Mouse (Mus musculus): ENCODE data around the gene Parp16. TPM values are rescaled to one million over a fixed set of nuclear protein-coding genes. Genes with fewer than 3 reads are reported as not detected.

The Parp16 gene
- polyA plus RNA-seq (2012; rRNA removed): 10.0 and 16.3 TPM in 2 replicates

DNA sequence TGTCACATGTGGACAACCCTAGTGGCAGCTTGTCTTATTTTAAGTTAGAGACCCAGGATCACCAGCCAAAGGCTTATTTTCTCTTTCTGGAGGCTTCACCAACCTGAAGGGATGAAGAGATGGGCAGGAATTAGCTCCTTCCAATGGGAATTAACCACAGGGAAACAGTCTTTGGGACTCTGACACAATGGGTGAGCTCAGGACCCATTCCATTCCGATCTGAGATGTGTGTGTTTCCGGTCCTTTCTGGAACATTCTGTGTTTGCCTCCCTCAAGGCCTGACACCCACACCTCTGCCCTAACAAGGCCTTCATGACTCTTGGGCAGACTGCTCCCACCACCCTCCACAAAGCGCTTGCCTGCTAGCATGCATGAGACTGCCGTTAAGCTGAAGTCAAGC lies at the start of gene Parp16:
Gene Parp16 (plus strand): TSS at position 301 of the 400 bp plus-strand sequence.
- 71% methylated on average over 4 of the region's 4 CpGs for WGBS
- Histone ChIP-seq H3K27me3 (ENCODE audit: control insufficient read depth, insufficient read depth, low read length) (no peaks in the 10 kb centered on the region), H3K36me3 (ENCODE audit: control insufficient read depth, insufficient read depth, low read length) (no peaks in the 10 kb centered on the region), H3K4me1 (ENCODE audit: control insufficient read depth, insufficient read depth, insufficient read length, low read length) (peaks cover 33% of the 10 kb centered on the region), H3K27ac (ENCODE audit: insufficient read depth, low read depth, low read length) (peak within 1 kb of the TSS; percentile 96), H3K4me3 (ENCODE audit: low read depth, low read length) (no peak within 1 kb of the TSS)
- no peak for TF ChIP-seq CTCF (IDR thresholded peaks at IDR 0.05; ENCODE audit: extremely low read depth, insufficient read length, insufficient replicate concordance, low read depth, low read length)
- no peak for TF ChIP-seq POLR2A (IDR thresholded peaks at IDR 0.05; ENCODE audit: low read depth, low read length)

DNA sequence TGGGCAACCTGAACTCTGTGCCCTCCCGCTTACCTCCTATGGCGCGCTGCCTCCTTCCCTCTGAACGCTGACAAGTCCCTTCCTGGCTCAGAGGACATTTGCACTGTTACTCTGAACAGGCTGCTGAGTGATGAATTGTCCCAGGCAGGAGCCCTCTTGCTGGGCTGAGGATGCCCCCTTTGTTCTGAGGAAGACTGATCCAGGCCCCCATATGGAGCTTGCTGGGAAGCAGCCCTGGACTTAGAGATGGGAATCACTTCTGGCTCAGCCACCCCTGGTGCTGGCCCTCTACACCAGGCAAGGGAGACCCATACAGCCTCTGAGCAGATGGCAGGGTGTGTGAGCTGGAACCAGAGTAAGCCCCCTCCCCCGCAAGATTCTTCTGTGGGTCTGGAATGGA lies 49.2 kb upstream of the Parp16 start:
- Histone ChIP-seq H3K27ac (ENCODE audit: insufficient read depth, low read depth, low read length) (no peak overlapping the region), H3K4me3 (ENCODE audit: low read depth, low read length) (no peak overlapping the region), H3K27me3 (ENCODE audit: control insufficient read depth, insufficient read depth, low read length) (peaks cover 22% of the 10 kb centered on the region), H3K36me3 (ENCODE audit: control insufficient read depth, insufficient read depth, low read length) (no peaks in the 10 kb centered on the region), H3K4me1 (ENCODE audit: control insufficient read depth, insufficient read depth, insufficient read length, low read length) (no peaks in the 10 kb centered on the region)
- WGBS: 85% methylated on average over 5 of the region's 5 CpGs
- TF ChIP-seq CTCF (IDR thresholded peaks at IDR 0.05; ENCODE audit: extremely low read depth, insufficient read length, insufficient replicate concordance, low read depth, low read length) (no peak), POLR2A (IDR thresholded peaks at IDR 0.05; ENCODE audit: low read depth, low read length) (no peak)

DNA sequence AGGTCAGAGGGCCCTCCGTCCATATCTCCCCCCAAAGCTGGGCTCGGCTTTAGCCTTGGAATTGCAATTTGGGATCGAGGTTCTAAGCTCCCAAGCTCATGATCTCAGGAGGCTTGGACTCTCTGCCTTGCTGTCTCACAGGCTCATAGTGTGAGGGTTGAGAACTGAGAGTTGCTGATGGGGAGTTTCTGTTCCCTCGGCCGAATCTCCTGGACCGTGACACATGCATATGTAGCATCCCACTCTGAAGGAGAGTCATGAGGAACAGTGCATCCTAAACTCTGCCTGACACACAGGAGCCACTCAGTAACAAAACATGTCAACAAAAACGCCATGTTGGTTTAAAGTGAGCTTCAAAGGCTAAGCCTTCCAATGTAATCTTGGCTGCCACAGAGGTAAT lies 46.6 kb upstream of the Parp16 start:
- no peak overlapping the region for H3K27ac ChIP-seq (ENCODE audit: insufficient read depth, low read depth, low read length)
- H3K27me3 ChIP-seq (ENCODE audit: control insufficient read depth, insufficient read depth, low read length): no peaks in the 10 kb centered on the region
- no peaks in the 10 kb centered on the region for H3K36me3 ChIP-seq (ENCODE audit: control insufficient read depth, insufficient read depth, low read length)
- no peaks in the 10 kb centered on the region for H3K4me1 ChIP-seq (ENCODE audit: control insufficient read depth, insufficient read depth, insufficient read length, low read length)
- H3K4me3 ChIP-seq (ENCODE audit: low read depth, low read length): no peak overlapping the region
- TF ChIP-seq CTCF (IDR thresholded peaks at IDR 0.05; ENCODE audit: extremely low read depth, insufficient read length, insufficient replicate concordance, low read depth, low read length) (no peak), POLR2A (IDR thresholded peaks at IDR 0.05; ENCODE audit: low read depth, low read length) (no peak)
- 80% methylated on average over 7 of the region's 7 CpGs for WGBS

DNA sequence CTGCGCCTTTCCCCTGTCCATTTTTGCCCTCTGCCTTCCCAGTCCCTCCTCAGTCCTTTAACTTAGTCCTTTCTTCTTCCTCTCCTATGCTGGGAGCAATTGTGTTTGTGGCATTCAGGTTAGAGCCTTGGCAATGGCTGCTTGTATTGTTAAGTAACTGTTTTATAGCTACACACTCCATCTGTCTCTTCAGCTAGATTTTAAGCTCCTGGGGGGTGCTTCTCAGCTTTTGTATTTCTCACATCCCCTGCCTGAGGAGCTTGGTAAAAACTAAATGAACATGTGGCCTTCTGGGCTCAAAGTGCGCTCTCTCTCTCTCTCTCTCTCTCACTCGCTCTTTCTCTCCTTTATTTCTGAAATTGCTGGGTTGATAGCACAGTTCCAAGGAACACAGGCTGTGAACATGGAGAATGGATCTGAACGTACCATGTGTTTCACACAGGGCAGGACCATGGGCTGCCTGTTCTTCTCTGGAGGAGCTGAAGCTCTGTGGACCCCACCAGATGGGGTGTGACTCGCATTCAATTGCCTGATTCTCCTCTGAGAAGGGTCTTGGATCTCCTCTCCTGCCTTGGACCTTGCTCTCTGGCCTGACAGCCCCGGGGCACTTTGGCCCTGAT lies 42.3 kb upstream of the Parp16 start:
- WGBS: 66% methylated on average over 6 of the region's 6 CpGs

DNA sequence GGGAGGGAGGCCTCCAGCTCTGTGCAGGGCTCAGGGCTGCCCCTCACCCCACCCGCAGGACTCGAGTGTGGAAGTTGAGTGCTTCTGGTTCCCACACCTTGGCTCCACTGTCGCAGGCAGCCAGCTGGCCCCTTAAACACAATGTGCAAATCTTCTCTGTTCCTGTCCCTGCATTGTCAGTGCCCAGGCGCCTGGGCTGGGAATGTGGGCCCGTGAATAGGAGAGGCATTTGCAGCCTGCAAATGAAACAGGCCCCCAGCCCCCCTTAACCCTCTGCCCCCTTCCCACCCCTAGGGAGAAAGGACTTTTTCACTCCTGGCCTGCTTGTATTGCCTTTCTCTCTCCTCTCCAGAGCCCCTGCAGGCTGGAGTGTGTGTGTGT lies 41.8 kb upstream of the Parp16 start:
- H3K27ac ChIP-seq (ENCODE audit: insufficient read depth, low read depth, low read length): no peak overlapping the region
- TF ChIP-seq POLR2A (IDR thresholded peaks at IDR 0.05; ENCODE audit: low read depth, low read length) (no peak), CTCF (IDR thresholded peaks at IDR 0.05; ENCODE audit: extremely low read depth, insufficient read length, insufficient replicate concordance, low read depth, low read length) (no peak)
- WGBS: 40% methylated on average over 5 of the region's 5 CpGs
- H3K4me3 ChIP-seq (ENCODE audit: low read depth, low read length): no peak overlapping the region
- H3K36me3 ChIP-seq (ENCODE audit: control insufficient read depth, insufficient read depth, low read length): no peaks in the 10 kb centered on the region
- H3K27me3 ChIP-seq (ENCODE audit: control insufficient read depth, insufficient read depth, low read length): no peaks in the 10 kb centered on the region; the same call in 1 of the 2 replicates
- no peaks in the 10 kb centered on the region for H3K4me1 ChIP-seq (ENCODE audit: control insufficient read depth, insufficient read depth, insufficient read length, low read length)

More for the DNA sequence above, 42.3 kb upstream of the Parp16 start:
- Histone ChIP-seq H3K27ac (ENCODE audit: insufficient read depth, low read depth, low read length) (no peak overlapping the region), H3K36me3 (ENCODE audit: control insufficient read depth, insufficient read depth, low read length) (no peaks in the 10 kb centered on the region), H3K4me1 (ENCODE audit: control insufficient read depth, insufficient read depth, insufficient read length, low read length) (no peaks in the 10 kb centered on the region), H3K4me3 (ENCODE audit: low read depth, low read length) (no peak overlapping the region), H3K27me3 (ENCODE audit: control insufficient read depth, insufficient read depth, low read length) (no peaks in the 10 kb centered on the region; the same call in 1 of the 2 replicates)
- no peak for TF ChIP-seq CTCF (IDR thresholded peaks at IDR 0.05; ENCODE audit: extremely low read depth, insufficient read length, insufficient replicate concordance, low read depth, low read length)

DNA sequence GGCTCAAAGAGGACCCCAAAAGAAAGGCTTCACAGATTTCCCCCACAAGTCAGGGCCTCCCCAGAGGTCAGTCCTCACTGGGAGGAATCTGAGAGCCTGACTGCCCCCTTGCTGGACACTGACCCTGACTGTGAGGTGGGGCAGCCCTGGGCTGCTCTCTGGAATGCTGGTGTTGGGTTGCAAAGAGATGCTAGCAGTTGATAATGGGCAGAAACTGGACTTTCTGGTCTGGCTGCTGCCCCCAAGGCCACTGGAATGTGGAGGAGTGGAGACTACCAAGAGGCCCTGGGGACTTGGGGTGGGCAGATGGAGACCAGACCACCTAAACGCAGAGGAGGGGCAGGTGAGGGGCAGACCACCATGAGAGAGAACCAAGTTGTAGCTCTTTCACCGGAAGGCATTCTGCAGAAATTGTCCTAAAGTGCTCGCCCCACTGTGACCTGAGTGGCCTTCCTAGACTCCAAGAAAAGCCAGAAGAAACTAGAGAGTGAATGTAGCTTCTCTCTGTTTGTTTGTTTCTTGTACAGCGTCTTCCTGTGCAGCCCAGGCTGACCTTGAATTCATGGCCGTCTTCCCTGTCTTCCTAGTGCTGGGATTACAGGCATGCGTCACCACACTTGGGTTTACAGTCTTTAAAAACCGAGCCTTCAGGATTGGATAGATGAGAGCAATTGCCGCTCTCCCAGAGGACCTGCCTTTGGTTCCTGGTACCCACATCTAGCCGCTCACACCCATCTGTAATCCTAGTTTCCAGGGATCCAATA lies 40.3 kb upstream of the Parp16 start:
- Histone ChIP-seq H3K36me3 (ENCODE audit: control insufficient read depth, insufficient read depth, low read length) (no peaks in the 10 kb centered on the region), H3K4me3 (ENCODE audit: low read depth, low read length) (no peak overlapping the region), H3K4me1 (ENCODE audit: control insufficient read depth, insufficient read depth, insufficient read length, low read length) (no peaks in the 10 kb centered on the region), H3K27me3 (ENCODE audit: control insufficient read depth, insufficient read depth, low read length) (no peaks in the 10 kb centered on the region; the same call in 1 of the 2 replicates), H3K27ac (ENCODE audit: insufficient read depth, low read depth, low read length) (no peak overlapping the region)
- WGBS: 71% methylated on average over 9 of the region's 9 CpGs
- TF ChIP-seq POLR2A (IDR thresholded peaks at IDR 0.05; ENCODE audit: low read depth, low read length): no peak
- no peak for TF ChIP-seq CTCF (IDR thresholded peaks at IDR 0.05; ENCODE audit: extremely low read depth, insufficient read length, insufficient replicate concordance, low read depth, low read length)

DNA sequence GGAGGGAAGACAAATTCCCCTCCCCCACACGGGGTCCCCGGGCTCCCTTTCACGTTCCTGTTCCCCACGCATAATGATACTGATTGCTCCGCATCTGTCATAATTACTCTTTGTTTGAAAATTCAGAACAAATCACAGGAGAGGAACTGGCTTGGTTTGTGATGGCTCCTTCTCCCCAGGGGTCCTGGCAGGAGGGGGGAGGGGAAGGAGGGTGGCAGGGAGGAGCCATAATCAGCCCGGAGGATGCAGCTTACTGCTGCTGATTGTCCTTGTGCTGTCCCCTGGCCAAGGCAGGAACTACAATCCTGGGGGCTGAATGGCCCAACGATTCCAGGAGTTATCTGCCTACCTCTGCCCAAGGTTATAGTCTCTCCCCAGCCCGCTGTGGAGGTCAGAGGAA lies 38.5 kb upstream of the Parp16 start:
- H3K36me3 ChIP-seq (ENCODE audit: control insufficient read depth, insufficient read depth, low read length): no peaks in the 10 kb centered on the region
- H3K27ac ChIP-seq (ENCODE audit: insufficient read depth, low read depth, low read length): no peak overlapping the region
- H3K27me3 ChIP-seq (ENCODE audit: control insufficient read depth, insufficient read depth, low read length): no peaks in the 10 kb centered on the region; the same call in 1 of the 2 replicates
- TF ChIP-seq POLR2A (IDR thresholded peaks at IDR 0.05; ENCODE audit: low read depth, low read length): no peak
- TF ChIP-seq CTCF (IDR thresholded peaks at IDR 0.05; ENCODE audit: extremely low read depth, insufficient read length, insufficient replicate concordance, low read depth, low read length): no peak
- no peak overlapping the region for H3K4me3 ChIP-seq (ENCODE audit: low read depth, low read length)
- H3K4me1 ChIP-seq (ENCODE audit: control insufficient read depth, insufficient read depth, insufficient read length, low read length): no peaks in the 10 kb centered on the region
- WGBS: 25% methylated on average over 8 of the region's 8 CpGs

All from small intestine, adult 2 months (tissue).